Mouse (Mus musculus): ENCODE data around the gene Prkce. TPM values are rescaled to one million over a fixed set of nuclear protein-coding genes. Genes with fewer than 3 reads are reported as not detected.

The Prkce gene
- total and polyA plus RNA-seq, 2 experiments from 2014 or later = 8.1 to 12.6 TPM

DNA sequence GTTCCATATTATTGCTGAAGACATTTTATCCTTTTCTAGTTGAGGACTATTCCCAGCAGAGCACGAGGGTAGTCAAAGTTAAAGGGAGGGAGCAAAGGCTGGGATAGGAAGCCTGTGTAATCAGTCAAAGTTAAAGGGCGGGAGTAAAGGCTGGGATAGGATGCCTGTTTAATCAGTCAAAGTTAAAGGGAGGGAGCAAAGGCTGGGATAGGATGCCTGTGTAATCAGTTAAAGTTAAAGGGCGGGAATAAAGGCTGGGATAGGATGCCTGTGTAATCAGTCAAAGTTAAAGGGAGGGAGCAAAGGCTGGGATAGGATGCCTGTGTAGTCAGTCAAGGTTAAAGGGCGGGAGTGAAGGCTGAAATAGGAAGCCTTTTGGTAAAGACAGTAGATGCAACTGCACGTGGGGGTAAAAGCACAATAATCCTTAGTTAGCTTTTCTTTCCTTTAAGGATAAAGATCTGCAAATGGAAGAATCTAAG is 16.7 kb upstream of the Prkce start:
- H3K27me3 ChIP-seq (ENCODE audit: control insufficient read depth, insufficient read depth, low read length) = no peaks in the 10 kb centered on the region
- TF ChIP-seq CTCF (IDR thresholded peaks at IDR 0.05; ENCODE audit: low read depth) (no peak), EP300 (IDR thresholded peaks at IDR 0.05; ENCODE audit: low read depth) (peak; percentile 93)
- DNase-seq (ENCODE audit: low spot score) (peak; percentile 93), ATAC-seq (ENCODE audit: insufficient read depth, low read depth) (peak; percentile 95)
- H3K9me3 ChIP-seq (replicated peaks; ENCODE audit: control insufficient read depth, low read length) = no peaks in the 10 kb centered on the region
- H3K27ac ChIP-seq (ENCODE audit: low read depth) = no peak overlapping the region
- H3K4me1 ChIP-seq (ENCODE audit: control insufficient read depth, insufficient read depth) = 0 out of 2 replicates have a peak, but pooled peaks cover 7% of the 10 kb centered on the region
- H3K9ac ChIP-seq (replicated peaks; ENCODE audit: low read depth, low read length) = no peak overlapping the region
- WGBS = 11% methylated on average over 5 of the region's 5 CpGs
- H3K36me3 ChIP-seq (replicated peaks; ENCODE audit: control insufficient read depth, insufficient read depth, low read length) = no peaks in the 10 kb centered on the region
- H3K4me2 ChIP-seq (ENCODE audit: low read depth, low read length) = 0 out of 2 replicates have a peak overlapping the region, but pooled peaks have one; percentile 6
- H3K4me3 ChIP-seq (ENCODE audit: low read depth, low read length) = no peak overlapping the region

DNA sequence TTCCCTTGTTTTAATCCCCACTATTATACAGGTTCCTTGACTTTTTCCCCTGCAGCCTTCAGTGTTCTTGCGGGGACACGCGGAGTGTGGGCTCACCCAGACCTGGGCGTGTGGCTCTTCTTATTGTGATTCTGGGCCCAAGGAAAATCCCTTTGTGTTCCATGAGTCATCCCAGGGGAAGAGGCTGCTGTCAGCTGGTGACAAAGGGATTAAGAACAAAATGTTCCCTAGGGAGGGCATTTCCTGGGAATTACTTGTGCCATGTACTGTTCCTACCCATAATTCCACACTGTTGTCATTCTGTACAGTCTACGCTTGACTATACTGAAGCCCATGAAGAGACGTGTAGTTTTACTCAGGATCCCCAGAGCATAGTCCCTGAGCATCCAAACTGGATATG is 10.6 kb upstream of the Prkce start:
- Histone ChIP-seq H3K27ac (ENCODE audit: low read depth) (no peak overlapping the region), H3K9me3 (replicated peaks; ENCODE audit: control insufficient read depth, low read length) (no peaks in the 10 kb centered on the region), H3K9ac (replicated peaks; ENCODE audit: low read depth, low read length) (no peak overlapping the region), H3K4me1 (ENCODE audit: control insufficient read depth, insufficient read depth) (0 out of 2 replicates have a peak, but pooled peaks cover 7% of the 10 kb centered on the region), H3K36me3 (replicated peaks; ENCODE audit: control insufficient read depth, insufficient read depth, low read length) (no peaks in the 10 kb centered on the region), H3K4me3 (ENCODE audit: low read depth, low read length) (no peak overlapping the region), H3K27me3 (ENCODE audit: control insufficient read depth, insufficient read depth, low read length) (no peaks in the 10 kb centered on the region), H3K4me2 (ENCODE audit: low read depth, low read length) (no peak overlapping the region)
- no peak for TF ChIP-seq EP300 (IDR thresholded peaks at IDR 0.05; ENCODE audit: low read depth)
- no peak for TF ChIP-seq CTCF (IDR thresholded peaks at IDR 0.05; ENCODE audit: low read depth)
- DNase-seq (ENCODE audit: low spot score) (no peak), ATAC-seq (ENCODE audit: insufficient read depth, low read depth) (no peak)
- whole genome bisulfite sequencing = 71% methylated on average over 6 of the region's 6 CpGs

GRCm38 (mm10) chr17:86162672-86163071 is 4.9 kb upstream of the Prkce start:
- TF ChIP-seq CTCF (IDR thresholded peaks at IDR 0.05; ENCODE audit: low read depth) (no peak), EP300 (IDR thresholded peaks at IDR 0.05; ENCODE audit: low read depth) (no peak)
- 73% methylated on average over 15 of the region's 15 CpGs for WGBS
- no peaks in the 10 kb centered on the region for H3K36me3 ChIP-seq (replicated peaks; ENCODE audit: control insufficient read depth, insufficient read depth, low read length)
- 0 out of 2 replicates have a peak, but pooled peaks cover 4% of the 10 kb centered on the region for H3K4me1 ChIP-seq (ENCODE audit: control insufficient read depth, insufficient read depth)
- H3K9me3 ChIP-seq (replicated peaks; ENCODE audit: control insufficient read depth, low read length) = no peaks in the 10 kb centered on the region
- no peak overlapping the region for H3K27ac ChIP-seq (ENCODE audit: low read depth)
- DNase-seq (ENCODE audit: low spot score) (no peak), ATAC-seq (ENCODE audit: insufficient read depth, low read depth) (no peak)
- H3K27me3 ChIP-seq (ENCODE audit: control insufficient read depth, insufficient read depth, low read length) = no peaks in the 10 kb centered on the region
- no peak overlapping the region for H3K4me2 ChIP-seq (ENCODE audit: low read depth, low read length)
- H3K4me3 ChIP-seq (ENCODE audit: low read depth, low read length) = no peak overlapping the region
- H3K9ac ChIP-seq (replicated peaks; ENCODE audit: low read depth, low read length) = no peak overlapping the region

DNA sequence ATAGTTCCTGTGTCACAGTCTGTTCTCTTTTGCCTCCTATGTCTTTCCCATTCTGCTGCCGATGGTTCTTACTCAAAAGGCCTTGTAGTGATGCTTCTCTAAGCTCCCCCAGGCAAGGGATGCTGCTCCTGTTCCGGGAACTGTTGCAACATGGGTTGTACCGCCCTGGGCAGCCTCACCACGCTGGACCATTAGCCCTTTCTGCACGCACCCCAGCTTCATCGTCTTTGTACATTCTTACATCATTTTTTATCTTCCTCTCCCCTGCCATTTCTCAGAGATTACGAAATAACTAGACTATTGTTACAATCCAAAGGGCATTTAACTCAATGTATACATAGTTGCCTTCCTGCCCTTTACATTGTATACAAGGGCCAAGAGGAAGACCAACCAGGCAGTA is 3.2 kb upstream of the Prkce start:
- Histone ChIP-seq H3K4me3 (ENCODE audit: low read depth, low read length) (no peak overlapping the region), H3K27ac (ENCODE audit: low read depth) (no peak overlapping the region), H3K9me3 (replicated peaks; ENCODE audit: control insufficient read depth, low read length) (no peaks in the 10 kb centered on the region), H3K27me3 (ENCODE audit: control insufficient read depth, insufficient read depth, low read length) (no peaks in the 10 kb centered on the region), H3K9ac (replicated peaks; ENCODE audit: low read depth, low read length) (no peak overlapping the region), H3K4me1 (ENCODE audit: control insufficient read depth, insufficient read depth) (peaks cover 13% of the 10 kb centered on the region), H3K4me2 (ENCODE audit: low read depth, low read length) (no peak overlapping the region), H3K36me3 (replicated peaks; ENCODE audit: control insufficient read depth, insufficient read depth, low read length) (no peaks in the 10 kb centered on the region)
- no peak for ATAC-seq (ENCODE audit: insufficient read depth, low read depth)
- no peak for TF ChIP-seq CTCF (IDR thresholded peaks at IDR 0.05; ENCODE audit: low read depth)
- TF ChIP-seq EP300 (IDR thresholded peaks at IDR 0.05; ENCODE audit: low read depth) = no peak
- DNase-seq (ENCODE audit: low spot score) = no peak
- 69% methylated on average over 7 of the region's 7 CpGs for WGBS

DNA sequence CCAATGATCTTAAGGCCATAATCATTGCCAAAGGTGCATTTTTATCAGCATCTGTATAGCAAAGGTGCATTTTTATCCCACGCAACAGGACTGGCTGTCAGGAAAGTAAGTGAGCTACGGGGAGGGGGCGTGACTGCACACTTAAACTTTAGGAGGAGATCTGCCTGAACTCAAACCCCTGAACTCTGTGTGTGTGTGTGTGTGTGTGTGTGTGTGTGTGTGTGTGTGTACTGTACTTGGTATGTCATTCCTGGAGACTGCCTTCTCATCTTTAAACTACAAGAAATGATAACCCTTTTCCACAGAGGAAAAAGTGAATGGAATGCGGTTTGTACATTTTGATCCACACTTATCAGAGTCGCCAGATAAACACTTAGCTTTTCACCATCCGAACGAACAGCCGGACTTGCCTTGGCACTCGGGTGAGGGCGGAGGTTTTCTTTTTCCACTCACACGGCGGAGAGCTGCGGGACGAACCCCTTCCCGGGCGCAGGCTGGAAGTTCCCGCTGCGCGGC is 1.5 kb upstream of the Prkce start:
- Histone ChIP-seq H3K4me2 (ENCODE audit: low read depth, low read length) (peak overlapping the region; percentile 97), H3K27ac (ENCODE audit: low read depth) (peak overlapping the region; percentile 96), H3K27me3 (ENCODE audit: control insufficient read depth, insufficient read depth, low read length) (no peaks in the 10 kb centered on the region), H3K36me3 (replicated peaks; ENCODE audit: control insufficient read depth, insufficient read depth, low read length) (no peaks in the 10 kb centered on the region), H3K9me3 (replicated peaks; ENCODE audit: control insufficient read depth, low read length) (no peaks in the 10 kb centered on the region), H3K4me1 (ENCODE audit: control insufficient read depth, insufficient read depth) (peaks cover 30% of the 10 kb centered on the region), H3K9ac (replicated peaks; ENCODE audit: low read depth, low read length) (peak overlapping the region; percentile 75), H3K4me3 (ENCODE audit: low read depth, low read length) (peak overlapping the region; percentile 68)
- WGBS = 1% methylated on average over 16 of the region's 19 CpGs
- no peak for DNase-seq (ENCODE audit: low spot score)
- no peak for ATAC-seq (ENCODE audit: insufficient read depth, low read depth)
- TF ChIP-seq CTCF (IDR thresholded peaks at IDR 0.05; ENCODE audit: low read depth) (no peak; the same call in 1 of the 2 replicates), EP300 (IDR thresholded peaks at IDR 0.05; ENCODE audit: low read depth) (no peak)
